Mouse (Mus musculus) cerebellum, postnatal 14 days (tissue): ENCODE measurements around the gene H2-DMb2.
"Not testable (repeated sequence)": the region's sequence is repeated elsewhere in the genome, so short reads cannot be mapped to it uniquely, and the experiment has no call there.

Experiments
- DNase-seq, 2 experiments: peaks; one replicate each; pipeline ENCODE4 v3.0.0; 2021; ENCODE audit warnings: mixed read lengths in 2 of 2

H2-DMb2 gene

DNA sequence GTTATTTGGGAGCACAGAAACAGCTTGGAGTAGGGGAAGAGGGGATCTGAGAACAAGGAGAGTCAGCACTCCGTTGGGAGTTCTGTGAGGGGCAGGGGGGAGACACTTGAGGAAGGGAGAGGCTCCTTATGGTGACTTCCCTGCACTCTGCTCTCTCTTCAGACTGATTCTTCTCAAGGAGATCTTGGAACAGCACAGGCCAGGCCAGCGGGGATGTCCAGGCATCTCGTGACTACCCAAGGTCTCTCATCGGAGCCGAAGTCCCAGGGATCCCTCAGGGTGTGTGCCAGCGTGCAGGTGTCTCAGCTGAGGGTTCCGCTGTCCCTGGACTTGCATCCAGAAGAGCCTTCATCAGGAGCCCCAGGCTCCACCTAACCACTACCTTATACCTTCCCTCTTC is 4.5 kb upstream of the H2-DMb2 start:
- no peak for DNase-seq

DNA sequence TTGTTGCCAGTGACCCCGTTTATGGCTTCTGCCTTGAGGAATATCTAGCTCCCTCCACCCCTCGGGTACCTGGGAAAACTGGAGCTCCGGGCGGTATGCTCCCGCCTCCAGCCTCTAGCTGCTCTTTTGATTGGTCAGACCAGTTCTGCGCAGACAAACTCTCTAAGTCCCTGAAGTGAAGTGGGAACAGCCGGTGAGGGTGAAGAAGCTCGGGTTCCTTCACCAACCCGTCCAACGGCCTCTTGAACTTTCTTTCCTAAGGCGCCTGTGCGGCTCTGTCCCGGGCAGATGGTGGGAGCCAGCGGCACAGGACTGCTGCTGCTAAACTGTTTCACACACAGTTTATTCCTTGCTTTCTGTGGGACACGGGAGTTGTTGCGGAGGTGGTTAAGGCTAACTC is 3.7 kb upstream of the H2-DMb2 start:
- DNase-seq = peak in 1 of 2 experiments; percentile 14

DNA sequence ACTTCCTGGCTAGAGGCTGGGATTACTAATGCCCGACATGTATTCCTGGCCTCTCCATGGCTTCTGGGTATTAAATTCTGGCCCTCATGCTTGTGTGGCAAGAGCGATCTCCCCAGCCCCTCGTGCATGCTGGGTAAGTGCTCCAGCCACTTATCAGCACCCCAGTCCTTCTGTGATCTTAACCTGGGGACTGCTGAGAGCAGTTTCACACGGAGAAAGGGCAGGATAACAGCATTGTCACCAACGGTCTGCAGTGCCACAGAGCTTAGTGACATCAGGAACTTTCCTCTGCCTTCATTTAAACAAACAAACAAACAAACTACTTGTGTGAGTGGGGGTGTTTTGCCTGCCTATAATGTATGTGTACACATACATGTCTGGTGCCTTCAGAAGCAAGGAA is 2.9 kb upstream of the H2-DMb2 start:
- no peak for DNase-seq

DNA sequence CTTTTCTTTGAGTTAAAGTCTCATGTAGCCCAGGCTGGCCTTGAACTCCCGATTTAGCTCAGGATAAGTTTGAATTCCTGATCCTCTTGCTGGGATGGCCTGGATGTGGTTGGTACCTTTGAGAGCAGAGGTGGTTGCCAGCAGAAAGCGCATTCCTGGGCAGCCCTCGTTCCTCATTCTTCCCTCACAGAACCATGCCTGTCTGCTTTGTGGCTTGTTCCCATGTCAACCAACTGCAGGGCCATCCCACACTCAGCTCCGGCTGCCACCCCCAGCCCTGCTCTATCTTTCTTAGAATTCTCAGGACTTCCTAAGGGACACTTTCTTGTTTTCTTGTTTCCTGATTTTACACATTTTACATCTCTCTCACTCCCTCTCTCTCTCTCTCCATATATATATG is 1.7 kb upstream of the H2-DMb2 start:
- no peak for DNase-seq

DNA sequence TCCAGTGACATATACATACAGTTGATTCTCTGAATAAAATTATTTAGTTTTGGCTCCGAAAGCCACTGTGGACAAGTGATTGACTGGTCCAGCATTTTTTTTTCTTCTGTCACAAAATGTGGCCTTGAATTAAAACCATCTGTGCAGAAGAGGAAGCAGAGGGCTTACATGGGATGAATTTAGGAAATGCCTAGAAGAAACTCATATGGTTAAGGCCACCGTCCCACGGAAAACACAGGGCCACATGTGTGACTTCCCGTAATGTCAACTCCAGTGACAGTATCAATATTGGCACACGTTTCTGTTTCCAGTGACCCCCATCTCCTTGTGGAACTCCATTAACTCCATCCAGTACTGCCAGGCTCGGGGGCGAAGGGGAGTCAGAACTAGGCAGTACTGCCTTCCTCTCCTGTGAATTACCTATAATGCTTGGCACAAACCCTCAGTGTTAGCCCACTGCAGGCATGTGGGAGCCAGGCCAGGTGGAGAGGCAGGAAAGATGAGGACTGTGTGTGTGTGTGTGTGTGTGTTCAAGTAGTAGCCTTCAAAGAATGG is 574 bp upstream of the H2-DMb2 start:
- no peak for DNase-seq

- DNase-seq = no peak
Observed at GRCm38 (mm10) chr17:34143461-34143860, 354 bp downstream of the H2-DMb2 start.

GRCm38 (mm10) chr17:34144221-34144620 is 1.1 kb downstream of the H2-DMb2 start:
- not testable (repeated sequence) for DNase-seq

- no peak for DNase-seq
Observed at GRCm38 (mm10) chr17:34144960-34145371, 1.9 kb downstream of the H2-DMb2 start.

GRCm38 (mm10) chr17:34152923-34153322 is 9.8 kb downstream of the H2-DMb2 start, which contains the start of gene H2-DMb1:
Gene H2-DMb1, plus strand, starts transcription at chr17:34153072.
- DNase-seq = peak; percentile 47 to 53

DNA sequence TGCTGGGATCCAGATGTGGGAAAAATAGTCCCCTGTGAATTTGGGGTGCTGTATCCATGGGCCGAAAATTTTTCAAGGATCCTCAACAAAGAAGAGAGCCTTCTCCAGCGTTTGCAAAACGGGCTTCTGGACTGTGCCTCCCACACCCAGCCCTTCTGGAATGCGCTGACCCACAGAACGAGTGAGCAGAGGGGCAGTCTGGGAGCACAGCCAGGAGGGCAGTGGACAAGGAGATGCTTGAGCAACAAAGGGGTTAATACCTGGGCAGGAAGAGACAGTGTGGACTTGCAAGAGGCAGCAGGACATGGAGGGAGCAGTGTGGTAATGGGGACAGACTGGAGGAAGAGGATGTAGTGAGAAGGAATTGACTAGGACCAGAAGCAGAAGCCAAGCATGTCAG is 12.4 kb downstream of the H2-DMb2 start:
- no peak for DNase-seq

DNA sequence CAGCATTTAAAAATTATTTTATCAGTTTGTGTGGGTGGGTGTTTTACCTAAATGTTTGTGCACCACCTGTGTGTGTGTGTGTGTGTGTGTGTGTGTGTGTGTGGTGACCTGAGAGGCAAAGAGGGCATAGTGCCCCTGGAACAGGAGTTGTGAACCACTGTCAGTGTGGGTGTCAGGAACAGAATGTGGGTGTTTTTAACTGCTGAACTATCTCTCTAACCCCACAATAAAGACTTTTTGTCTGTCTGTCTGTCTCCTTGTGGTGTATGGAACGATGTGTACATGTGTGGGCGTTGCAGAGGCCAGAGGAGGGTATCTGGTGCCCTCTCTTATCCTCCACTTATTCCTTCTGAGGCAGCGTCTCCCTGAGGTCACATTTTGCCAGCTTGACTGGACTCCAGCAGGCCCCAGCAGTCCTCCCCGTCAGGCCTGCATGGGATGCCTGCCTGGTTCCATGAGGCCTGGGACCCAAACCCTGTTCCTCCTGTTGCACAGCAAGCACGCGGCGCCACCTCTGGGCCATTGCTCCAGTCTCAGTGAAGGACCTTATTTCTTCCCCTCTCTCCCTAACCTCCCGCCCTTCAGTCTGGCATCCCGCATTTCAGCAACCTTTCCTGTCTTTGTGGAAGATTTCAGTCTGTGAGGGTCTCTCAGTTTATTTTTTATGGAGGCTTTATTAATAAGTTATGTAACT is 21.2 kb downstream of the H2-DMb2 start:
- no peak for DNase-seq

DNA sequence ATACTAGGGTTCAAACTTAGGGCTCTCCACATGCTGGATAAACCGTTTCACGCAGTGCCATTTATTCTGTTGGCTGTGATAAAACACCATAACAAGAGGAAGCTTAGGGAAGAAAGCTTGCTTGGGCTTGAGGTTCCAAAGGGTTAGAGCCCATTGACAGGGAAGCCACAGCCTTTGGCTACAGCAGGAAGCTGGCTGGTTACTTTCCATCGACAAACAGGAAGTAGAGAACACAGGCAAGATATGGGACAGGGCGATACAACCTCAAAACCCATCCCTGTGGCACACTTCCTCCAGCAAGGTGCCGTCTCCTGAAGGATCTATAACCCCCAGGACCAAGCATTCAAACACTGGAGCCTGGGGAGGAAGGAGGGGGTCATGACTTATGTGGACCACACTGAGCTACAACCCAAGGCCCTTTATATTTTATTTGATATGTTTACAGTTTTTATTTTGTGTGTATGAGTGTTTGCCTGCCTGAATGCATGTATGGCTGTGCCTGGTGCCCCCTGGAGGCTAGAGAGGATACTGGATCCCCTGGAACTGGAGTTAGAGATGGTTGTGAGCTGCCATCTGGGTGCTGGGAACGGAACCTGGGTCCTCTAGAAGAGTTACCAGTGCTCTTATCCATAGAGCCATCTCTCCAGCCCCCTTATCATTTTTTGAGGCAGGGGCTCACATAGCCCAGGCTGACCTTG is 22.1 kb downstream of the H2-DMb2 start:
- no peak for DNase-seq

- DNase-seq = peak; percentile 57 to 66
Observed at GRCm38 (mm10) chr17:34169279-34169678, 26.2 kb downstream of the H2-DMb2 start.

DNA sequence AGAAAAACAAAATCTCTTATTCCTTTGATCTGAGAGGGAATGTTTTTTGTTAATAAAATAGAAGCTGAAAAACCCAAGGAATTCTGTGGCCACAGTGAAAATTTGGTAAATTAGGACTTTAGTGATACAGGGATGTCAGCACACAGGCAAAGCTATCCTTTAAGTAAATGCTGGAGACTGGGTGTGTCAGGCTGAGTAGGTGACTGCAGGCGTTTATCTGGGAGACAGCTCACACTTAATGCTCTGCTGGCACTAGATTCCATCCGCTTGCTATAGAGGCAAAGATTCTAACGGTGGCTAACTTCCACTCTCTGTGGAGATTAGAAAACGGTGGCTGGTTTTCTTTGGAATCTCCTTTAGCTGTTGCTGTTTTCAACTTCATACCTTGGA is 27.4 kb downstream of the H2-DMb2 start:
- no peak for DNase-seq

- peak; percentile 89 to 90 for DNase-seq
Observed at GRCm38 (mm10) chr17:34170877-34171498, 27.9 kb downstream of the H2-DMb2 start.

GRCm38 (mm10) chr17:34172528-34172927 is 29.4 kb downstream of the H2-DMb2 start:
- peak in 1 of 2 experiments; percentile 20 for DNase-seq

- DNase-seq = no peak
Observed at GRCm38 (mm10) chr17:34174075-34174474, 31.0 kb downstream of the H2-DMb2 start.

- DNase-seq = no peak
Observed at GRCm38 (mm10) chr17:34177179-34177578, 34.1 kb downstream of the H2-DMb2 start.

GRCm38 (mm10) chr17:34179019-34179418 is 35.9 kb downstream of the H2-DMb2 start:
- no peak for DNase-seq

- no peak for DNase-seq
Observed at GRCm38 (mm10) chr17:34179913-34180859, 37.1 kb downstream of the H2-DMb2 start.

DNA sequence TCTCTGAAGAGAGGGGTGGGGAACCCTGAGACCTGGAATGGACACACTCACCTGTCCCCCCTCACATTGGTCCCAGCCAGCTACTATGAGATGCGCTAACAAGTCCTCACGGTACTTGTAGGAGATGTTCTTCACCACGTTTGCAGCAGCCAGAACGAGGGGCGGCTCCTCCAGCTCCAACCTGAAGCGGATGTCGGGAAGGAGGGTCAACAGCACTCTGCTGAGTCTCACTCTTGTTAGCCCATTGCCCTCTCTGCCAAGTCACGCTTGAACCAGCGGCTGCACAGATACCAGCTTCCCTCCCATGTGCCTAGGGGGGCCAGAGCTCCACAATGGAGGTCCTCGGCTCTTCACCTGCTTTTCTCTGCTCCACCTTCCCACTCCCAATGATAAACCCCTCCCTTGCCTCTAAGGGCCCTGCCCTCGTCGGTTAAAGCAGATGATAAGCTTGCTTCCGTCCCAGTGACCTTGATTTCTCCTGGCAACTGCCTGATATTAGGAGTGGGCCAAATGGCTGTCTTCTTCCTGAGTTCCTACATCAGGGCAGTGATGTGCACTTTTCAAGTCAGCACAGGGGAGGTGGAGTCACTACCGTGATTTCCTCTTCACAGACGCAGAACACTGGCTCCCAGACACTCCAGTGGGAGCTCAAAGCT is 40.6 kb downstream of the H2-DMb2 start:
- no peak for DNase-seq

DNA sequence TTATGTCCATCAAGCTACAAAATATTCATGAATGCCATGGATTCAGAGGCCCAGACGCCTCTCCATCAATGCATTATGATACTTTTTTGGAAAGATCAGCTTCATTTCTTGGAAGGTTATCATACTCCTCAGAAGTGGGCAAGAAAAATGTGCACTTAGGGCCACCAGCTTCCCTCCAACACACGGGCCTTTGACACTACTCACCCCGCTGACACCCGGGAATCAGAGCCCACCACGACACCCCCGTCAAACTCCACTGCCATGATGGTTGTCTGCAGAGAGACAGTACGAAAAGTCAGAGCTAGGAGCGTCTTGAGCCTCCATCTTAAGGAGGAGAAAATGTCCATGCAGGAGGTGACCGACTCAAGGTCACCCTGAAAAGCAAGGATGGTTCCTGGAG is 42.4 kb downstream of the H2-DMb2 start:
- no peak for DNase-seq
